Mouse (Mus musculus): ENCODE measurements around the gene Tsr1. TPM values are rescaled to one million over a fixed set of nuclear protein-coding genes. Genes with fewer than 3 reads are reported as not detected.

Tsr1 gene
- polyA plus RNA-seq, 1 experiment from 2014 or later, result 26.1 TPM

- 77% methylated on average over 3 of the region's 3 CpGs for WGBS
- no peaks in the 10 kb centered on the region for H3K27me3 ChIP-seq (replicated peaks; ENCODE audit: control insufficient read depth, insufficient read depth, low read length)
- ATAC-seq, result no peak
- peaks cover 6% of the 10 kb centered on the region; the same call in 1 of the 2 replicates for H3K36me3 ChIP-seq (ENCODE audit: control insufficient read depth, insufficient read depth, low read length)
- no peak overlapping the region for H3K4me2 ChIP-seq (ENCODE audit: low read length)
- H3K4me1 ChIP-seq (ENCODE audit: control insufficient read depth, insufficient read depth, low read depth, low read length), result no peaks in the 10 kb centered on the region
- H3K9ac ChIP-seq (ENCODE audit: low read depth, low read length), result no peak overlapping the region
- no peaks in the 10 kb centered on the region for H3K9me3 ChIP-seq (ENCODE audit: control insufficient read depth, low read length)
- no peak overlapping the region for H3K27ac ChIP-seq (ENCODE audit: low read depth, low read length)
- H3K4me3 ChIP-seq (ENCODE audit: low read length), result no peak overlapping the region
These were observed 48.5 kb downstream of the Tsr1 start for GRCm38 (mm10) chr11:74946348-74946747.

- Histone ChIP-seq H3K27me3 (replicated peaks; ENCODE audit: control insufficient read depth, insufficient read depth, low read length) (no peaks in the 10 kb centered on the region), H3K4me1 (ENCODE audit: control insufficient read depth, insufficient read depth, low read depth, low read length) (no peaks in the 10 kb centered on the region), H3K9ac (ENCODE audit: low read depth, low read length) (no peak overlapping the region; the same call in 1 of the 2 replicates), H3K4me2 (ENCODE audit: low read length) (no peak overlapping the region), H3K4me3 (ENCODE audit: low read length) (no peak overlapping the region), H3K36me3 (ENCODE audit: control insufficient read depth, insufficient read depth, low read length) (no peaks in the 10 kb centered on the region), H3K27ac (ENCODE audit: low read depth, low read length) (no peak overlapping the region), H3K9me3 (ENCODE audit: control insufficient read depth, low read length) (no peaks in the 10 kb centered on the region)
- ATAC-seq, result no peak
These were observed 57.0 kb downstream of the Tsr1 start for GRCm38 (mm10) chr11:74954901-74955300.

DNA sequence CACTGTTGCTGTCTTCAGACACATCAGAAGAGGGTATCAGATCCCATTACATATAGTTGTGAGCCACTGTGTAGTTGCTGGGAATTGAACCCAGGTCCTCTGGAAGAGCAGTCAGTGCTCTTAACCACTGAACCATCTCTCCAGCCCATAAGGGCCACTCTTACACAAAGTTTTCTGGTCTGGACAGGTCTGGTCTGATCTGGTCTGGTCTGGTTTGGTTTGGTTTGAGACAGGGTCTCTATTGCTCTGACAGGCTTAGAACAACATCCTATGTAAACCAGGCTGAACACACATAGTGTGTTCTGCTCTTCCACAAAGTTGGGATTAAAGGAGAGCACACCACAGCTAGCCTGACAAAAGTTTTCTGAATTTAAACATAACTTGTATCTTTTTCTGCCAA, 58.1 kb downstream of the Tsr1 start:
- Histone ChIP-seq H3K9me3 (ENCODE audit: control insufficient read depth, low read length) (no peaks in the 10 kb centered on the region), H3K4me1 (ENCODE audit: control insufficient read depth, insufficient read depth, low read depth, low read length) (no peaks in the 10 kb centered on the region), H3K9ac (ENCODE audit: low read depth, low read length) (no peak overlapping the region), H3K4me3 (ENCODE audit: low read length) (no peak overlapping the region), H3K36me3 (ENCODE audit: control insufficient read depth, insufficient read depth, low read length) (no peaks in the 10 kb centered on the region), H3K27ac (ENCODE audit: low read depth, low read length) (no peak overlapping the region), H3K4me2 (ENCODE audit: low read length) (no peak overlapping the region), H3K27me3 (replicated peaks; ENCODE audit: control insufficient read depth, insufficient read depth, low read length) (no peaks in the 10 kb centered on the region)
- ATAC-seq, result no peak

- 83% methylated on average over 2 of the region's 2 CpGs for WGBS
- no peak overlapping the region for H3K4me2 ChIP-seq (ENCODE audit: low read length)
- no peaks in the 10 kb centered on the region for H3K36me3 ChIP-seq (ENCODE audit: control insufficient read depth, insufficient read depth, low read length)
- no peaks in the 10 kb centered on the region for H3K4me1 ChIP-seq (ENCODE audit: control insufficient read depth, insufficient read depth, low read depth, low read length)
- H3K27ac ChIP-seq (ENCODE audit: low read depth, low read length), result no peak overlapping the region
- H3K9me3 ChIP-seq (ENCODE audit: control insufficient read depth, low read length), result no peaks in the 10 kb centered on the region
- H3K9ac ChIP-seq (ENCODE audit: low read depth, low read length), result no peak overlapping the region
- ATAC-seq, result no peak
- H3K4me3 ChIP-seq (ENCODE audit: low read length), result no peak overlapping the region
- H3K27me3 ChIP-seq (replicated peaks; ENCODE audit: control insufficient read depth, insufficient read depth, low read length), result no peaks in the 10 kb centered on the region
These were observed 59.7 kb downstream of the Tsr1 start for GRCm38 (mm10) chr11:74957600-74957999.

Small RNA genes within 50 kb of the gene (microRNA-seq; reads per million reads assigned to microRNA genes)
- 0.62 reads per million for gene Mir6926

Other genes with a start within 250 kb of the Tsr1 start
- gene Cluh, start 248.6 kb upstream of the Tsr1 start, polyA plus RNA-seq (2015; fragmentation: Nextera tagmentation; extraction: Ambion mirVana), result 18.7 and 22.7 TPM in 2 replicates
- gene Pafah1b1, start 173.4 kb upstream of the Tsr1 start, polyA plus RNA-seq (2015; fragmentation: Nextera tagmentation; extraction: Ambion mirVana), result 46.0 and 46.8 TPM in 2 replicates
- gene Mettl16, start 127.2 kb upstream of the Tsr1 start, polyA plus RNA-seq (2015; fragmentation: Nextera tagmentation; extraction: Ambion mirVana), result 52.2 and 55.3 TPM in 2 replicates
- gene Mnt, start 67.2 kb upstream of the Tsr1 start, polyA plus RNA-seq (2015; fragmentation: Nextera tagmentation; extraction: Ambion mirVana), result 7.3 and 8.4 TPM in 2 replicates
- gene Sgsm2, start 1.0 kb upstream of the Tsr1 start, polyA plus RNA-seq (2015; fragmentation: Nextera tagmentation; extraction: Ambion mirVana), result 25.1 and 27.2 TPM in 2 replicates
- 11.6 and 14.0 TPM in 2 replicates for gene Smg6, start 27.8 kb downstream of the Tsr1 start, polyA plus RNA-seq (2015; fragmentation: Nextera tagmentation; extraction: Ambion mirVana)
- gene Srr, start 27.9 kb downstream of the Tsr1 start, polyA plus RNA-seq (2015; fragmentation: Nextera tagmentation; extraction: Ambion mirVana), result 39.5 and 42.9 TPM in 2 replicates